Mouse (Mus musculus): Measurements from ENCODE around the gene Ranbp3. TPM values are rescaled to one million over a fixed set of nuclear protein-coding genes. Genes with fewer than 3 reads are reported as not detected.
"Not testable (repeated sequence)": the region's sequence is repeated elsewhere in the genome, so short reads cannot be mapped to it uniquely, and the experiment has no call there.

Ranbp3 gene
- 114 and 120 TPM in 2 replicates for polyA plus RNA-seq (2015; fragmentation: Nextera tagmentation; extraction: Ambion mirVana)

DNA sequence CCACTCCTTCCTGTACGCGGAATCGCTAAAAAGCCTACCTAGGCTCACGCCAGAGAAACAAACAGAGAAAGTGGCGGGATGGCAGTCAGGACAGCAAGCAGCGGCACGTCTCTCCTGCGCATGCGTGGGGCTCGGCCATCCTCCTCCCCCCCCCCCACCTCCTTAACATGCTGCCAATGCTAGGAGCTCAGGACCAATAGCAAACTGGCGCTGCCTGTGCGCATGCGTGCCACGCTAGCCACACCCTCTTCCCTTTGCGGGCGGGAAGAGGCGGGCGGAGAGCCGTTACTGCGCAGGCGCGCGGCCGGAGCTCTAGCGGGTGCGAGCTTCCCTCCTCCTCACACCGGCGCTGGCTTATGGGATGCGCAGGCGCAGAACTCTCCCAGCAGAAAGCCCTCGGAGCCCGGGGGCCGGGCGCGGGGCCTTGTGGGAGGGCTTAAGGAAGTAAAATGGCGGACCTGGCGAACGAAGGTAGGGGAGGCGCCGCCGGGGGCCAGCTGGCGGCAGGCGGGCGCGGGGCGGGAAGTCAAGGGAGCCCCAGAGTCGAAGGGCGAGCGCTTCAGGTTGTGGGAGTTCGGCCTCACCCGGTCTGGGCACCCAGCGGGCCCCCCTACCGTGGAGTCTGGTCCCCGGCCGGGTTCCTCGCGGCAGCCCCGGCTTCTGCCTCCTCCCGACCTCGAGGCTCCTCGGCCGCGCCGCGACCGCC, at the start of gene Ranbp3:
Ranbp3 (plus strand) TSS at position 354 of the 706 bp plus-strand sequence.
- Histone ChIP-seq H3K9me3 (ENCODE audit: control insufficient read depth, low read length) (no peaks in the 10 kb centered on the region), H3K4me2 (ENCODE audit: low read length) (peak within 1 kb of the TSS; percentile 89), H3K36me3 (ENCODE audit: control insufficient read depth, insufficient read depth) (peaks cover 2% of the 10 kb centered on the region; the same call in 1 of the 2 replicates), H3K27ac (ENCODE audit: low read length) (peak within 1 kb of the TSS; percentile 86), H3K27me3 (replicated peaks; ENCODE audit: control insufficient read depth, insufficient read depth, low read length) (no peaks in the 10 kb centered on the region), H3K4me3 (replicated peaks; ENCODE audit: low read length) (peak within 1 kb of the TSS; percentile 58), H3K4me1 (replicated peaks; ENCODE audit: control insufficient read depth, insufficient read depth, low read length) (peaks cover 37% of the 10 kb centered on the region), H3K9ac (replicated peaks; ENCODE audit: low read depth, low read length) (peak within 1 kb of the TSS; percentile 90)
- WGBS = under 1% methylated on average over 47 of the region's 66 CpGs
- ATAC-seq = peak; percentile 91

GRCm38 (mm10) chr17:56625495-56625894, 47.6 kb upstream of the Ranbp3 start:
- Histone ChIP-seq H3K9ac (replicated peaks; ENCODE audit: low read depth, low read length) (no peak overlapping the region), H3K9me3 (ENCODE audit: control insufficient read depth, low read length) (no peaks in the 10 kb centered on the region), H3K27me3 (replicated peaks; ENCODE audit: control insufficient read depth, insufficient read depth, low read length) (no peaks in the 10 kb centered on the region), H3K4me2 (ENCODE audit: low read length) (no peak overlapping the region), H3K36me3 (ENCODE audit: control insufficient read depth, insufficient read depth) (peaks cover 13% of the 10 kb centered on the region; the same call in 1 of the 2 replicates), H3K4me3 (replicated peaks; ENCODE audit: low read length) (no peak overlapping the region), H3K27ac (ENCODE audit: low read length) (no peak overlapping the region), H3K4me1 (replicated peaks; ENCODE audit: control insufficient read depth, insufficient read depth, low read length) (peaks cover 24% of the 10 kb centered on the region)
- ATAC-seq = no peak
- WGBS = 95% methylated on average over 3 of the region's 3 CpGs

DNA sequence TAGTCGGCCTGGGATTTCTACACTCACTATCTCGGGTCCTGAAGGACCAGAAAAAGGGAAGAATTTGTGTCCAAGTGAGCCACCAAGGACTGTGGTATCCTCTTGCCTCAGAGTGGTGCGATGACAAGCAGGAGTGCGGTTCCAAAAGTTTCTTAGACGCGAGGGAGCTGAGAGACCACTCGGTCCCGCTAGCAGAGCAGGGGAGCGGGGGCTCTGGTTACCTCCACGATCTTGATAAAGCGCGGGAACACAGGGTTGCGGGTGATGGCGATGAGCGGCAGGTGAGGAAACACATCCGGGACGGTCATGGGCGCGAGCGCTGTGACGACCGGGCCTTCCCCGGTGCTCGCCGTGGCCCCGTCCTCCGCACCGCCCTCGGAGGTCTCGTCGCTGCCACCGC, 46.8 kb upstream of the Ranbp3 start:
- Histone ChIP-seq H3K4me2 (ENCODE audit: low read length) (peak overlapping the region; percentile 97), H3K9me3 (ENCODE audit: control insufficient read depth, low read length) (no peaks in the 10 kb centered on the region), H3K27me3 (replicated peaks; ENCODE audit: control insufficient read depth, insufficient read depth, low read length) (no peaks in the 10 kb centered on the region), H3K4me3 (replicated peaks; ENCODE audit: low read length) (peak overlapping the region; percentile 91), H3K9ac (replicated peaks; ENCODE audit: low read depth, low read length) (peak overlapping the region; percentile 85), H3K4me1 (replicated peaks; ENCODE audit: control insufficient read depth, insufficient read depth, low read length) (peaks cover 24% of the 10 kb centered on the region), H3K27ac (ENCODE audit: low read length) (no peak overlapping the region; the same call in 1 of the 2 replicates), H3K36me3 (ENCODE audit: control insufficient read depth, insufficient read depth) (peaks cover 7% of the 10 kb centered on the region; the same call in 1 of the 2 replicates)
- under 1% methylated on average over 32 of the region's 32 CpGs for WGBS
- ATAC-seq = peak; percentile 22; the same call in 1 of the 2 replicates

GRCm38 (mm10) chr17:56626754-56627470, 46.2 kb upstream of the Ranbp3 start, which contains the start of gene Lonp1:
Lonp1 (minus strand) TSS chr17:56626887.
- Histone ChIP-seq H3K36me3 (ENCODE audit: control insufficient read depth, insufficient read depth) (0 out of 2 replicates have a peak, but pooled peaks cover 2% of the 10 kb centered on the region), H3K9ac (replicated peaks; ENCODE audit: low read depth, low read length) (peak within 1 kb of the TSS; percentile 85), H3K4me2 (ENCODE audit: low read length) (peak within 1 kb of the TSS; percentile 97), H3K9me3 (ENCODE audit: control insufficient read depth, low read length) (no peaks in the 10 kb centered on the region), H3K4me3 (replicated peaks; ENCODE audit: low read length) (peak within 1 kb of the TSS; percentile 91), H3K4me1 (replicated peaks; ENCODE audit: control insufficient read depth, insufficient read depth, low read length) (peaks cover 24% of the 10 kb centered on the region), H3K27ac (ENCODE audit: low read length) (peak within 1 kb of the TSS; percentile 68), H3K27me3 (replicated peaks; ENCODE audit: control insufficient read depth, insufficient read depth, low read length) (no peaks in the 10 kb centered on the region)
- under 1% methylated on average over 51 of the region's 51 CpGs for WGBS
- ATAC-seq = peak; percentile 94

DNA sequence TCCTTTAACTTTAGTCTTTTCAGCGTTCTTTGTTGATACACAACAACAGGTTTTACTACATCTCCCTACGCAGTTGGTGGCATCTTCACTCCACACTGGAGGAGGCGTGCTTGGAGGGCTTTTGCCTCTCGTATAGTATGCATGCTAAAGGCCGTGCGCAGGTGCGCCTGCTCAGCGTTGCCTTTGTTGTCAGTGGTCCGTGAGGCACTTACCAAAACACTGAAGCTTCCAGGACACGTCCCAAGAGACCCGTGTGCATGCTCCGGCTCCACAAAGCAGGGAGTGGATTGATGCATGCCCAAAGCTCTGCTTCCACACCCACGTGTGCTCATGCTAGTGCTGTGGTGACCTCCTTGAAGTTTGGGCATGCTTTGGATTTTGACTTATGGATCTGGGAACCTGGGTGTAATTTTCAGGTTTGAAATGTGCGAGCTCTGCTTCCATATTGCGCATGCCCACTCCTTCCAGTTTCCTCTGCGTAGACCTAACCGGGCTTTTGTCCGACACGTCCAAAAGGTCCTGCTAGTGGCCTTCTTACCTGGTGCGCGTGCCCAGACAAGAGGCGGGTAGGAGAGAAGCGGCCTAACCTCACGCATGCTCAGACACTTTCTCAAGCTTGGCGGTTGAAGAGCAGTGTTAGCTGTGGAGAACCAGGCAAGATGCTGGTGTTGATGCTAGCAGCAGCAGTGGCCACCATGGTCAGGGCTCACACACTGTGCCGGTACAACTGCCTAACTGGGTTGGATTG, 45.4 kb upstream of the Ranbp3 start, which contains the start of gene Catsperd:
Catsperd (plus strand) TSS at position 614 of the 748 bp plus-strand sequence.
- Histone ChIP-seq H3K4me2 (ENCODE audit: low read length) (peak within 1 kb of the TSS; percentile 97), H3K36me3 (ENCODE audit: control insufficient read depth, insufficient read depth) (0 out of 2 replicates have a peak, but pooled peaks cover 2% of the 10 kb centered on the region), H3K4me1 (replicated peaks; ENCODE audit: control insufficient read depth, insufficient read depth, low read length) (peaks cover 24% of the 10 kb centered on the region), H3K9me3 (ENCODE audit: control insufficient read depth, low read length) (no peaks in the 10 kb centered on the region), H3K9ac (replicated peaks; ENCODE audit: low read depth, low read length) (peak within 1 kb of the TSS; percentile 85), H3K27ac (ENCODE audit: low read length) (peak within 1 kb of the TSS; percentile 20; the same call in 1 of the 2 replicates), H3K27me3 (replicated peaks; ENCODE audit: control insufficient read depth, insufficient read depth, low read length) (no peaks in the 10 kb centered on the region), H3K4me3 (replicated peaks; ENCODE audit: low read length) (peak within 1 kb of the TSS; percentile 91)
- 8% methylated on average over 26 of the region's 26 CpGs for WGBS
- ATAC-seq = peak; percentile 27

DNA sequence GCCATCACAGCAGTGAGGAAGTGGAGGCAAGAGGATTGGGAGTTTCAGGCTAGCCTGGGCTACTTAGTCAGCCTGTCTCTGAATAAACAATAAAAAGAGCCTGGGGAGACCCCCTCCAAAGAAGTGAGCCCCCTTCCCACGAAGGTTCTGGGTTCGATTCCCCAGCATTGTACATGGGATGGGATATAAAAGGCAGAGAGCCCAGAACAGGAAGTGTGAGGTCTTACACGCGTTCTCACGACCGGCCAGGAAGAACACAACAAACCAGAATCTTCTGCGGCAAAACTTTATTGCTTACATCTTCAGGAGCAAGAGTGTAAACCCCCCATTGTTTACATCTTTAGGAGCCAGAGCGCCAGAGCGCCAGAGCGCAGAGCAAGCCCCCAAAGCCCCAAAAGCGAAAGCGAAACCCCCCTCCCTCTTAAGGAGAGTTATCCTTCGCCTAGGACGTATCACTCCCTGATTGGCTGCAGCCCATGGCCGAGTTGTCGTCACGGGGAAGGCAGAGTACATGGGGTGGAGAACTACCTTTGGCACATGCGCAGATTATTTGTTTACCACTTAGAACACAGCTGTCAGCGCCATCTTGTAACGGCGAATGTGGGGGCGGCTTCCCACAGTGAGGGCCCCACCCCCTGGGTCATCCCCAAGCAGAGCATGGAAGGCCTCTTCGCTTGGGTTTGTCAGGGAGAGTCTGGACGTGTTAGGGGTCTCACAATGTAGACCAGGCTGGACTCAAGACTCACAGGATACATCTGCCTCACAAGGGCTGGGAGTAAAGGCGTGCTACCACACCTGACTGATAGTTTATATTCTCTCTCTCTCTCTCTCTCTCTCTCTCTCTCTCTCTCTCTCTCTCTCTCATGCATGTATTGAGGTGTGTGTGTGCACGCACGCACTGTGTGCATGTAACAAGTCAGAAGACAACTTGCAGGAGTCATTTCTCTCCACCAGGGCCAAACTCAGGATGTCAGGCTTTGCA, 43.0 kb upstream of the Ranbp3 start:
- 88% methylated on average over 26 of the region's 27 CpGs for WGBS
- not testable (repeated sequence) for H3K36me3 ChIP-seq (ENCODE audit: control insufficient read depth, insufficient read depth); H3K27ac ChIP-seq (ENCODE audit: low read length); H3K4me3 ChIP-seq (replicated peaks; ENCODE audit: low read length); H3K9me3 ChIP-seq (ENCODE audit: control insufficient read depth, low read length); H3K27me3 ChIP-seq (replicated peaks; ENCODE audit: control insufficient read depth, insufficient read depth, low read length); H3K4me2 ChIP-seq (ENCODE audit: low read length); H3K9ac ChIP-seq (replicated peaks; ENCODE audit: low read depth, low read length); ATAC-seq
- H3K4me1 ChIP-seq (replicated peaks; ENCODE audit: control insufficient read depth, insufficient read depth, low read length) = peaks cover 21% of the 10 kb centered on the region

DNA sequence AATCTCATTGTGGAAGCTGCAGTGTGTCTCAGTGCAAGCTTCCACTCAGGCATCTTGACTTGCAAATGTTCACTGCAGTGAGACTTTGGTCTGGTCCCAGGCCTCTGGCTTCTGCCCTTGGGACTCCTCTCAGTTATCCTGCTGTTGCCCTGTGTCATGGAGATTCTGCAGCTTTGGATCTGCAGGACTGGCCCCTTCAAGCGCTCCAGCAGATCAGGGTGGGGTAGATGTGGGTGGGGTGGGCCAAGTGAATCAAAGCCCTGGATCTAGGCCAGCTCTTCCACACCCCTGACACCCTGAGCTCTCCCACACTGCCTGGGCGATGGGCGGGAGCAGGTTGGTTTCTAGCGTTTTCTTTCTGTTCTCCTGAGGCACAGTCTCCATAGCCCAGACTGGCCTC, 41.3 kb upstream of the Ranbp3 start:
- Histone ChIP-seq H3K27ac (ENCODE audit: low read length) (no peak overlapping the region), H3K36me3 (ENCODE audit: control insufficient read depth, insufficient read depth) (no peaks in the 10 kb centered on the region), H3K9me3 (ENCODE audit: control insufficient read depth, low read length) (no peaks in the 10 kb centered on the region), H3K27me3 (replicated peaks; ENCODE audit: control insufficient read depth, insufficient read depth, low read length) (no peaks in the 10 kb centered on the region), H3K4me2 (ENCODE audit: low read length) (no peak overlapping the region), H3K4me3 (replicated peaks; ENCODE audit: low read length) (no peak overlapping the region), H3K4me1 (replicated peaks; ENCODE audit: control insufficient read depth, insufficient read depth, low read length) (peaks cover 10% of the 10 kb centered on the region), H3K9ac (replicated peaks; ENCODE audit: low read depth, low read length) (no peak overlapping the region)
- 71% methylated on average over 4 of the region's 4 CpGs for WGBS
- no peak for ATAC-seq

GRCm38 (mm10) chr17:56634023-56634422, 39.1 kb upstream of the Ranbp3 start:
- Histone ChIP-seq H3K27ac (ENCODE audit: low read length) (no peak overlapping the region), H3K36me3 (ENCODE audit: control insufficient read depth, insufficient read depth) (no peaks in the 10 kb centered on the region), H3K4me1 (replicated peaks; ENCODE audit: control insufficient read depth, insufficient read depth, low read length) (no peaks in the 10 kb centered on the region), H3K4me3 (replicated peaks; ENCODE audit: low read length) (no peak overlapping the region), H3K9ac (replicated peaks; ENCODE audit: low read depth, low read length) (no peak overlapping the region), H3K9me3 (ENCODE audit: control insufficient read depth, low read length) (no peaks in the 10 kb centered on the region), H3K27me3 (replicated peaks; ENCODE audit: control insufficient read depth, insufficient read depth, low read length) (no peaks in the 10 kb centered on the region), H3K4me2 (ENCODE audit: low read length) (no peak overlapping the region)
- WGBS = 87% methylated on average over 6 of the region's 6 CpGs
- ATAC-seq = no peak

Data from forebrain, embryonic 16.5 days (tissue).